Mouse (Mus musculus) ES-Bruce4 (cell line): ENCODE data around the gene Tssk6.

ENCODE experiments used
- CTCF ChIP-seq: IDR thresholded peaks from one replicate; pipeline ENCODE4 v1.8.1; 2011; ENCODE audit warnings: low read depth, low read length
- POLR2A ChIP-seq: IDR thresholded peaks from one replicate; pipeline ENCODE4 v1.8.1; 2011; ENCODE audit warnings: low read length; ENCODE audit not compliant: insufficient read depth

DNA sequence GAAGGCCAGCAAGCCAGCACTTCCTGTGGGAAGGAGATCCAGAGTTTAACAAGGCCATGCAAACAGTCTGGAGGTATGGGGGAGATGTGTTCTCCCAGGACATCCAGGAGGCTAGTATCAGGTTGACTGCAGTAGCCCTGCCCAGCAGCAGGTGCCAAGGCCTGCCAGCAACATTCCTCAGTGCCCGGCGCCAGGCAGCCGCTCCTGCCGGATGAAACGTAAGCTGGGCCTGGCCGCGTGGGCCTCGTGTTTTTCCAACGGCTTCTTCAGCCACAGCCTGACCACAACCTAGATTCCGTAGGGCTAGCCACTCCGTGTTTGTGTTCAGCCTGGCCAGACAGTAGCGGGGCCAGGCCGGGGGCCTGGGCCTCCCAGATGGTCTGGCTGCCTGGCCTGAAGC is 27.3 kb upstream of the Tssk6 start:
- no peak for TF ChIP-seq POLR2A
- TF ChIP-seq CTCF: no peak
